Mouse (Mus musculus): ENCODE results near the gene Gm49352.
"Not testable (repeated sequence)": the region's sequence is repeated elsewhere in the genome, so short reads cannot be mapped to it uniquely, and the experiment has no call there.

Gm49352 gene

DNA sequence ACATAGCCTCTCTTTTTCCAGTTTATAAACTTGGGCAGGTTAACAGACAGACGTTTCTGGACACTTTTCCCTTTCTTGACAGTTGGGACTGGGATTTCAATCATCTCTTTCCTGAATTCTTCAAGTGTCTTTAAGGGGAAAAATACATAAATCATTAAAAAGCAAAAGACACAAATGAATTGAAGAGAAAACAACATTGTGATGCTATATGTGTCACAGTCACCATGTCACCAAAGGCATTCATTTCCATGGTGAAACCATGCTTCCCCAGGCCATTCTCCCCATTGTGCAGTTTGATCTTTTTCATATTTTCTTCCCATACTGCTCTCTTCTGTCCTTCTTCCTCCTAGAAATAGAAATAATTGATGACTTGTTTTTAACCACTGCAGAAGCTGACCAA is at the start of gene Gm49352:
Gm49352 (minus strand) TSS at position 101 of the 400 bp plus-strand sequence.
- DNase-seq (ENCODE audit: low read depth, low spot score) = not testable (repeated sequence)

DNA sequence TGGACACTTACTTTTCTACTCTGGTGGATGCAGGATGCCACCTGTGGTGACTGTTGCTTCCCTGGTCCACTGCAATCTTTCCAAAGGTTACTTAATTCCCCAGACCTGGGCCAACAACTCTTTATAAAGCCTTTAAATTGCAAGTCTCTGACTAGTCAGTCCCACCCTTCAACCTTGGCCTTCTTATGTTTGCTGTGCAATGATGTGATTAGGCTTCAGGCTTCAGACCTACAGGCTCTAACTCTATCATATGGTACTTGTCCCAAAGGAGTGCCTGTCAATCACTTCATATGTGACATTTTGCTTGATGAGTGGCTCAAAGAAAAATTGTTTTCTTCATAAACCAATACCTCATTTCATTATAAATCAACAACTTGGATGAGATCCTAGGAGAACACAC is 2.1 kb upstream of the Gm49352 start, which contains the start of gene Cts3:
Cts3 (minus strand) TSS at position 101 of the 400 bp plus-strand sequence.
- DNase-seq (ENCODE audit: low read depth, low spot score) = no peak

DNA sequence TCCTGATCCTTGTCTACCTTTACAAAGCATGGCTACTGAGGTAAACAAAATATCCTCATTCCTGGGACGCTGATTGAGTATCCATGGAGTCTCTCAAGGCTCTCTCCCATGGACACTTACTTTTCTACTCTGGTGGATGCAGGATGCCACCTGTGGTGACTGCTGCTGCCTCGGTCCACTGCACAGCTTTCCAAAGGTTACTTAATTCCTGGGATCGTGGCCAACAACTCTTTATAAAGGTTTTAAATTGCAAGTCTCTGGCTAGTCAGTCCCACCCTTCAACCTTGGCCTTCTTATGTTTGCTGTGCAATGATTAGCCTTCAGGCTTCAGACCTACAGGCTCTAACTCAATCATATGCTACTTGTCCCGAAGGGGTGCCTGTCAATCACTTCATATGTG is 26.3 kb downstream of the Gm49352 start, which contains the start of gene Ctsm:
Ctsm (minus strand) TSS at position 209 of the 400 bp plus-strand sequence.
- DNase-seq (ENCODE audit: low read depth, low spot score) = no peak

Measured in embryo, embryonic 11.5 days (tissue).